Mouse (Mus musculus): ENCODE data around the gene Zswim4.
A peak's percentile ranks its signal among the peaks of the same experiment; 100 is the strongest.

Gene Zswim4

GRCm38 (mm10) chr8:84217206-84217605 lies 19.6 kb downstream of the Zswim4 start:
- Histone ChIP-seq H3K4me1 (replicated peaks; ENCODE audit: low read depth, low read length) (peaks cover 21% of the 10 kb centered on the region), H3K4me3 (replicated peaks; ENCODE audit: low read length) (no peak overlapping the region), H3K27me3 (ENCODE audit: insufficient read depth, low read length) (no peaks in the 10 kb centered on the region), H3K9me3 (ENCODE audit: low read length) (no peaks in the 10 kb centered on the region), H3K36me3 (ENCODE audit: insufficient read depth, low read length) (peaks cover 91% of the 10 kb centered on the region)
- no peak for TF ChIP-seq CTCF (conservative IDR thresholded peaks at IDR 0.05; ENCODE audit: low read length)
- no peak for TF ChIP-seq POU5F1 (IDR thresholded peaks at IDR 0.05; ENCODE audit: borderline replicate concordance, low read length)
- TF ChIP-seq NANOG (IDR thresholded peaks at IDR 0.05; ENCODE audit: borderline replicate concordance, low read length), result no peak

- TF ChIP-seq NANOG (IDR thresholded peaks at IDR 0.05; ENCODE audit: borderline replicate concordance, low read length) (no peak), CTCF (conservative IDR thresholded peaks at IDR 0.05; ENCODE audit: low read length) (no peak), POU5F1 (IDR thresholded peaks at IDR 0.05; ENCODE audit: borderline replicate concordance, low read length) (no peak)
- no peak overlapping the region for H3K4me3 ChIP-seq (replicated peaks; ENCODE audit: low read length)
- peaks cover 92% of the 10 kb centered on the region for H3K36me3 ChIP-seq (ENCODE audit: insufficient read depth, low read length)
- peaks cover 49% of the 10 kb centered on the region for H3K4me1 ChIP-seq (replicated peaks; ENCODE audit: low read depth, low read length)
- no peaks in the 10 kb centered on the region for H3K9me3 ChIP-seq (ENCODE audit: low read length)
- no peaks in the 10 kb centered on the region for H3K27me3 ChIP-seq (ENCODE audit: insufficient read depth, low read length)
These were observed 23.6 kb downstream of the Zswim4 start for GRCm38 (mm10) chr8:84213277-84213676.

DNA sequence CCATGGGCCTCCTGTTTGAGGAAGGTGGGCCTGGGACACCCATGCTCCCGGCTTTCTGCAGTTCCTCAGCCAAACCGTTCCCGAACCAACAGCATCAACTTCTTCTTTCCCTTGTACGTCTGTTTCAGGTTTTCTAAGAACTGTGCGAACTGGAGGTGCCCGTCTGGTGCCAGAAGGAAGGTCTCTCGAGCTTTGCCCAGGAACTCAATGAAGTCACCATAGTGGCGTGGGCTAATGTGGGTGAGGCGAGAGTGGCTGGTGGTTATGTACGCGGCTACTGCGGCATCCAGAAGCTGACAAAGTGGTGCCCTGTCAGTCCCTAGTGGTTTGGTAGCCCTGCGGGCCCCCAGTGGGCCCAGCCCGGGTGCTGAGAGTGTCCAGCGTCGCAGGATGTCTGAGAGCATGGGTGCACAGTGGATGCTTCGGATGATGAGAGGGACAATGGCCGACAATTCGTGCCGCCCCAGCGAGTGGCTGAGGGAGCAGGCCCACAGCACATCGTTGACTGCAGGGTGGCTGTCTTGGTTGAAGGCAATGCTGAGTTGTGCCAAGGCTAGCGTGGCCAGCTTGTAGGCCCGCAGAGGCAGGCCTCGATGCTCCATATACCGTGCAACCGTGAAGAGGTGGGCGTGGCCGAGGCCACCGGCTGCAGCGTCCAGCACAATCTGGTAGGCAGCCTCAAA lies 24.8 kb downstream of the Zswim4 start:
- H3K4me3 ChIP-seq (replicated peaks; ENCODE audit: low read length), result 0 out of 2 replicates have a peak overlapping the region, but pooled peaks have one; percentile 32
- H3K36me3 ChIP-seq (ENCODE audit: insufficient read depth, low read length), result peaks cover 86% of the 10 kb centered on the region
- H3K27me3 ChIP-seq (ENCODE audit: insufficient read depth, low read length), result no peaks in the 10 kb centered on the region
- no peak for TF ChIP-seq NANOG (IDR thresholded peaks at IDR 0.05; ENCODE audit: borderline replicate concordance, low read length)
- no peak for TF ChIP-seq CTCF (conservative IDR thresholded peaks at IDR 0.05; ENCODE audit: low read length)
- TF ChIP-seq POU5F1 (IDR thresholded peaks at IDR 0.05; ENCODE audit: borderline replicate concordance, low read length), result no peak
- no peaks in the 10 kb centered on the region for H3K9me3 ChIP-seq (ENCODE audit: low read length)
- peaks cover 57% of the 10 kb centered on the region for H3K4me1 ChIP-seq (replicated peaks; ENCODE audit: low read depth, low read length)

GRCm38 (mm10) chr8:84211202-84211601 lies 25.7 kb downstream of the Zswim4 start:
- Histone ChIP-seq H3K4me1 (replicated peaks; ENCODE audit: low read depth, low read length) (peaks cover 61% of the 10 kb centered on the region), H3K9me3 (ENCODE audit: low read length) (no peaks in the 10 kb centered on the region), H3K27me3 (ENCODE audit: insufficient read depth, low read length) (no peaks in the 10 kb centered on the region), H3K36me3 (ENCODE audit: insufficient read depth, low read length) (peaks cover 83% of the 10 kb centered on the region), H3K4me3 (replicated peaks; ENCODE audit: low read length) (no peak overlapping the region)
- TF ChIP-seq POU5F1 (IDR thresholded peaks at IDR 0.05; ENCODE audit: borderline replicate concordance, low read length) (no peak), NANOG (IDR thresholded peaks at IDR 0.05; ENCODE audit: borderline replicate concordance, low read length) (no peak), CTCF (conservative IDR thresholded peaks at IDR 0.05; ENCODE audit: low read length) (no peak)

- H3K9me3 ChIP-seq (ENCODE audit: low read length), result no peaks in the 10 kb centered on the region
- H3K4me3 ChIP-seq (replicated peaks; ENCODE audit: low read length), result peak overlapping the region; percentile 51; the same call in 1 of the 2 replicates
- peaks cover 69% of the 10 kb centered on the region for H3K4me1 ChIP-seq (replicated peaks; ENCODE audit: low read depth, low read length)
- TF ChIP-seq NANOG (IDR thresholded peaks at IDR 0.05; ENCODE audit: borderline replicate concordance, low read length), result no peak
- peak; percentile 72 for TF ChIP-seq CTCF (conservative IDR thresholded peaks at IDR 0.05; ENCODE audit: low read length)
- H3K36me3 ChIP-seq (ENCODE audit: insufficient read depth, low read length), result peaks cover 83% of the 10 kb centered on the region
- no peaks in the 10 kb centered on the region for H3K27me3 ChIP-seq (ENCODE audit: insufficient read depth, low read length)
These were observed 26.6 kb downstream of the Zswim4 start for GRCm38 (mm10) chr8:84210167-84210791.

GRCm38 (mm10) chr8:84208381-84209380 lies 28.2 kb downstream of the Zswim4 start:
- Histone ChIP-seq H3K4me3 (replicated peaks; ENCODE audit: low read length) (peak overlapping the region; percentile 26; the same call in 1 of the 2 replicates), H3K9me3 (ENCODE audit: low read length) (no peaks in the 10 kb centered on the region), H3K4me1 (replicated peaks; ENCODE audit: low read depth, low read length) (peaks cover 76% of the 10 kb centered on the region), H3K27me3 (ENCODE audit: insufficient read depth, low read length) (no peaks in the 10 kb centered on the region), H3K36me3 (ENCODE audit: insufficient read depth, low read length) (peaks cover 74% of the 10 kb centered on the region)
- TF ChIP-seq POU5F1 (IDR thresholded peaks at IDR 0.05; ENCODE audit: borderline replicate concordance, low read length) (no peak), NANOG (IDR thresholded peaks at IDR 0.05; ENCODE audit: borderline replicate concordance, low read length) (no peak)

DNA sequence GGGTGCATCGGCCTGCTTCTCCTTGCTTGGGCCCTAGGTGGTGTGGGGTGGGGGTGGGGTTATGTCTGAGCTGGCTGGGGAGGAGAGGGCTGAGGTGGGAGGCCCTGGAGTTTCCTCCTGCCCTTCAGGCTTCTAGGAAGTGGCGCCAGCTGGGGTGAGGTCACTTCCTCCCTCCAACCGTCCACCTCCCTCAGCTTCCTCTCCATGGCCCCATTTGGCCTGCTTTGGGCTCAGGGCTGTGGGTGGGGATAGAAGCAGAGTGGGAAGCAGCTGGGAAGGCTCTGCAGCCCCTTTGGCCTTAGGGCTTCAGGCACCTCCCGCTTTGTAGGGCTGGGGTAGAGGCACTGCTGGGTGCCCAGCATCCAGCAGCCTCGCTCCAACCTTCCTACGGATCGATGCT lies 29.0 kb downstream of the Zswim4 start:
- H3K4me3 ChIP-seq (replicated peaks; ENCODE audit: low read length), result peak overlapping the region; percentile 45
- no peaks in the 10 kb centered on the region for H3K27me3 ChIP-seq (ENCODE audit: insufficient read depth, low read length)
- H3K36me3 ChIP-seq (ENCODE audit: insufficient read depth, low read length), result peaks cover 65% of the 10 kb centered on the region
- no peaks in the 10 kb centered on the region for H3K9me3 ChIP-seq (ENCODE audit: low read length)
- peaks cover 81% of the 10 kb centered on the region for H3K4me1 ChIP-seq (replicated peaks; ENCODE audit: low read depth, low read length)
- TF ChIP-seq POU5F1 (IDR thresholded peaks at IDR 0.05; ENCODE audit: borderline replicate concordance, low read length), result no peak
- TF ChIP-seq CTCF (conservative IDR thresholded peaks at IDR 0.05; ENCODE audit: low read length), result no peak
- no peak for TF ChIP-seq NANOG (IDR thresholded peaks at IDR 0.05; ENCODE audit: borderline replicate concordance, low read length)

GRCm38 (mm10) chr8:84206666-84207065 lies 30.2 kb downstream of the Zswim4 start:
- Histone ChIP-seq H3K4me1 (replicated peaks; ENCODE audit: low read depth, low read length) (peaks cover 82% of the 10 kb centered on the region), H3K36me3 (ENCODE audit: insufficient read depth, low read length) (peaks cover 62% of the 10 kb centered on the region), H3K9me3 (ENCODE audit: low read length) (no peaks in the 10 kb centered on the region), H3K4me3 (replicated peaks; ENCODE audit: low read length) (no peak overlapping the region), H3K27me3 (ENCODE audit: insufficient read depth, low read length) (peaks cover 5% of the 10 kb centered on the region)
- TF ChIP-seq NANOG (IDR thresholded peaks at IDR 0.05; ENCODE audit: borderline replicate concordance, low read length) (no peak), CTCF (conservative IDR thresholded peaks at IDR 0.05; ENCODE audit: low read length) (peak; percentile 21; the same call in 1 of the 2 replicates), POU5F1 (IDR thresholded peaks at IDR 0.05; ENCODE audit: borderline replicate concordance, low read length) (no peak)
